Mouse (Mus musculus) bone marrow macrophage, adult 2 months (primary cell): ENCODE measurements around the gene Grm4.

Experiments used
- CTCF ChIP-seq: IDR thresholded peaks from 2 replicates; pipeline ENCODE4 v1.5.1; 2012; ENCODE audit warnings: low read depth, mild to moderate bottlenecking, low read length, moderate library complexity
- POLR2A ChIP-seq: IDR thresholded peaks from 2 replicates; pipeline ENCODE4 v1.6.1; 2012; ENCODE audit warnings: mild to moderate bottlenecking, low read depth, low read length, borderline replicate concordance

GRCm38 (mm10) chr17:27445364-27446075, 75.7 kb downstream of the Grm4 start:
- TF ChIP-seq CTCF (no peak), POLR2A (no peak)
